Mouse (Mus musculus) bone marrow, adult 2 months (tissue): ENCODE results near the gene Rfng.
A peak's percentile ranks its signal among the peaks of the same experiment; 100 is the strongest.

ENCODE experiments used
- CTCF ChIP-seq: fragments of 200-500 bp; IDR thresholded peaks from 2 replicates; pipeline ENCODE4 v1.5.1; 2011; ENCODE audit warnings: low read length, control low read depth; ENCODE audit not compliant: control insufficient read depth, insufficient read depth
- POLR2A ChIP-seq: fragments of 200-500 bp; IDR thresholded peaks from 2 replicates; pipeline ENCODE4 v1.6.1; 2011; ENCODE audit warnings: low read depth, mild to moderate bottlenecking, control low read depth, low read length, borderline replicate concordance; ENCODE audit not compliant: control insufficient read depth

DNA sequence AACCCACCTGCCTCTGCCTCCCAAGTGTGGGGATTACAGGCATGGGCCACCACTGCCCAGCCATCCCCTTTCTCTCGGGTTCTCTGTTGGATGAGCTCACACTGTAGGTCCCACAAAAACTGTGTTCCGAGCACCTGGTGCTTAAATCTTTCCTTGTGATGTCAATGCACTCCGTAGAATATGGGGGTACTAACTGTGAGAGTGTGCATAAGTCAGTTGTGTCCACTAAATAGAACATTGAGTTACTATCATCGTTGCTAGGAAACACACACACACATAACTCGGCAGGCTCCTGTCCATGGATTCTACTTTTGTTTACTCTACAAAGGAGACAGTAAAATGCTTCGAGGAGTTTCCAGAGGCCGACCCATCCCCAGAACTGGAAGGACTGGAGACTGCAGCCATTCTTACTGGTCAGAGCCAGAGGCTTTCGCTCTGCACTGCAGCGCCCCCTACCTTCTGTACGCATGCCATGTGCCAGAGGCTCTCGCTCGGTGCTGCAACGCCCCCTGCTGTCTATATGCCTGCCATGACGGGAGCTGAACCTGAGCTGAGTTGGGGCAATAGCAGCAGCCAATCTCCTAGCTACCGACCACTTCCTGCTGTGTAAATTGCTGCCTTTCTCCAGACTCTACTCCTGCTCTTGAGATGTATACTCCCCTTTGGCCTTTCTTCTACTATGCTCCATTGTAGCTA lies 8.1 kb downstream of the Rfng start:
- peak; percentile 100 for TF ChIP-seq CTCF
- 0 out of 2 replicates have a peak, but pooled peaks have one; percentile 40 for TF ChIP-seq POLR2A
